Mouse (Mus musculus): Measurements from ENCODE around the gene Arl8b. TPM values are rescaled to one million over a fixed set of nuclear protein-coding genes. Genes with fewer than 3 reads are reported as not detected.

Gene Arl8b
- polyA plus RNA-seq, 1 experiment from 2014 or later = 73.6 TPM

GRCm38 (mm10) chr6:108754376-108754775 is 28.5 kb upstream of the Arl8b start:
- no peak overlapping the region for H3K9ac ChIP-seq (ENCODE audit: low read length)
- H3K36me3 ChIP-seq (ENCODE audit: control insufficient read depth, insufficient read depth, low read length) = no peaks in the 10 kb centered on the region
- WGBS = 83% methylated on average over 1 of the region's 1 CpGs
- H3K4me2 ChIP-seq (ENCODE audit: low read length) = no peak overlapping the region
- H3K9me3 ChIP-seq (ENCODE audit: control insufficient read depth, low read length) = no peaks in the 10 kb centered on the region
- H3K4me1 ChIP-seq (replicated peaks; ENCODE audit: control insufficient read depth, insufficient read depth, low read length) = no peaks in the 10 kb centered on the region
- ATAC-seq (replicated peaks; ENCODE audit: low FRiP score, low TSS enrichment, low read depth) = no peak
- no peak overlapping the region for H3K4me3 ChIP-seq (ENCODE audit: low read depth, low read length)
- H3K27me3 ChIP-seq (replicated peaks; ENCODE audit: control insufficient read depth, insufficient read depth, low read length) = no peaks in the 10 kb centered on the region
- no peak overlapping the region for H3K27ac ChIP-seq (ENCODE audit: low read depth)
- no peak for DNase-seq (ENCODE audit: low spot score)

DNA sequence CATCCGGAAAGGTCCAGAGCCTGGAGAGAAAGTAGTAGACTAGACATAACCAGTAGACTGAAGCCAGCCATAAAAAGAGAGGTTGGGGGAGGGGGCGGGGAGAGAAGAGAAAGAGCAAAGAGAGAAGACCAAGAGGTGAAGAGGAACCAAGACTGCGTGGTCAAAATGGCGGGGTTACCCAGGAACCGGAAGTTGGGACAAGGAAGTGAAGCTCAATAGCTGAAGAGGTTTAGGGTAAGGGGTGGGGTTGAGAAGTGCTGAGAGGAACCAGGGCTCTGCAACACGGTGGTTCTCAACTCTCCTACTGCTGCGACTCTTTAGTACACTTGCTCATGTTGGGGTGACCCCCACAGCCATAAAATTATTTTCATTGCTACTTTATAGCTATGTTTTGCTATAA is 27.0 kb upstream of the Arl8b start:
- 91% methylated on average over 7 of the region's 7 CpGs for WGBS

DNA sequence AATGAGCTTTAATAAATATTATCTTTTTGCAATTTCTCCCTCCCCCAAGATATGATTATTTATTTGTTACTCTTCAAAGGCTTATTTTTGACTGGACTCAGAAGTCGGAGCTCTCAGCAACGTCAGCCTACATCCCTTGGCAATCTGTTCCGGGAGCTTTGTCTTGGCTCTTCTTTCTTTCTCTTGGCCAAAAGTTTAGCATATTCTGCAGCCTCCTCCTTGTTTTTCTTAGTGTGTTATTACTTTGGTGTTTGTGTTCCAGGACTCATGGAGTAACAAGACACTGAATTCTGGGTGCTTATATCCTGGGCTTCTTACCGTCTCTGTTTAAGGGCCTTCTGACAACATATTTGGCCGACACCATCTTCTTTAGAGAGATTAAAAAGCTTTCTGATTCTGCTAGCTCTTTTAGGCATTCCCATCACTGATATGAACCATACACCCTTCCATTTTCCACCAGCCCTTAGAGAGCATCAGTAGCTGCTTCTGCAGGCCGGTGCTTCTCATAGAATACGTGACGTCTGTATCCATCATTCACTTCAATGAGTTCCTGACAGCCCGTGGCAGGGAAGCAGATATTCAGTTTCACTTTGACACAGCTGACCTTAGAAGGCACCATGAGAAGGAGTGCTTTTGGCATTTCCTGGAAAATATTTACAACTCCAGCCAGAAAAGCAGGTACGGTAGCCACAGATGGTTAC is 23.8 kb upstream of the Arl8b start:
- 73% methylated on average over 10 of the region's 10 CpGs for WGBS
- Histone ChIP-seq H3K4me3 (ENCODE audit: low read depth, low read length) (no peak overlapping the region), H3K9me3 (ENCODE audit: control insufficient read depth, low read length) (no peaks in the 10 kb centered on the region), H3K4me1 (replicated peaks; ENCODE audit: control insufficient read depth, insufficient read depth, low read length) (no peaks in the 10 kb centered on the region), H3K27me3 (replicated peaks; ENCODE audit: control insufficient read depth, insufficient read depth, low read length) (no peaks in the 10 kb centered on the region), H3K36me3 (ENCODE audit: control insufficient read depth, insufficient read depth, low read length) (no peaks in the 10 kb centered on the region), H3K4me2 (ENCODE audit: low read length) (no peak overlapping the region), H3K9ac (ENCODE audit: low read length) (no peak overlapping the region), H3K27ac (ENCODE audit: low read depth) (no peak overlapping the region)
- DNase-seq (ENCODE audit: low spot score) (no peak), ATAC-seq (replicated peaks; ENCODE audit: low FRiP score, low TSS enrichment, low read depth) (no peak)

More for the DNA sequence above, 27.0 kb upstream of the Arl8b start:
- Histone ChIP-seq H3K9ac (ENCODE audit: low read length) (no peak overlapping the region), H3K9me3 (ENCODE audit: control insufficient read depth, low read length) (no peaks in the 10 kb centered on the region), H3K4me3 (ENCODE audit: low read depth, low read length) (no peak overlapping the region), H3K27ac (ENCODE audit: low read depth) (no peak overlapping the region), H3K27me3 (replicated peaks; ENCODE audit: control insufficient read depth, insufficient read depth, low read length) (no peaks in the 10 kb centered on the region), H3K4me1 (replicated peaks; ENCODE audit: control insufficient read depth, insufficient read depth, low read length) (no peaks in the 10 kb centered on the region), H3K4me2 (ENCODE audit: low read length) (no peak overlapping the region), H3K36me3 (ENCODE audit: control insufficient read depth, insufficient read depth, low read length) (no peaks in the 10 kb centered on the region)
- DNase-seq (ENCODE audit: low spot score) (no peak), ATAC-seq (replicated peaks; ENCODE audit: low FRiP score, low TSS enrichment, low read depth) (no peak)

- no peaks in the 10 kb centered on the region for H3K36me3 ChIP-seq (ENCODE audit: control insufficient read depth, insufficient read depth, low read length)
- H3K9me3 ChIP-seq (ENCODE audit: control insufficient read depth, low read length) = no peaks in the 10 kb centered on the region
- no peaks in the 10 kb centered on the region for H3K27me3 ChIP-seq (replicated peaks; ENCODE audit: control insufficient read depth, insufficient read depth, low read length)
- H3K4me2 ChIP-seq (ENCODE audit: low read length) = no peak overlapping the region
- H3K9ac ChIP-seq (ENCODE audit: low read length) = no peak overlapping the region
- DNase-seq (ENCODE audit: low spot score) (no peak), ATAC-seq (replicated peaks; ENCODE audit: low FRiP score, low TSS enrichment, low read depth) (no peak)
- WGBS = 61% methylated on average over 5 of the region's 5 CpGs
- no peaks in the 10 kb centered on the region for H3K4me1 ChIP-seq (replicated peaks; ENCODE audit: control insufficient read depth, insufficient read depth, low read length)
- H3K4me3 ChIP-seq (ENCODE audit: low read depth, low read length) = no peak overlapping the region
- no peak overlapping the region for H3K27ac ChIP-seq (ENCODE audit: low read depth)
Observed at GRCm38 (mm10) chr6:108759698-108760039, 23.2 kb upstream of the Arl8b start.

DNA sequence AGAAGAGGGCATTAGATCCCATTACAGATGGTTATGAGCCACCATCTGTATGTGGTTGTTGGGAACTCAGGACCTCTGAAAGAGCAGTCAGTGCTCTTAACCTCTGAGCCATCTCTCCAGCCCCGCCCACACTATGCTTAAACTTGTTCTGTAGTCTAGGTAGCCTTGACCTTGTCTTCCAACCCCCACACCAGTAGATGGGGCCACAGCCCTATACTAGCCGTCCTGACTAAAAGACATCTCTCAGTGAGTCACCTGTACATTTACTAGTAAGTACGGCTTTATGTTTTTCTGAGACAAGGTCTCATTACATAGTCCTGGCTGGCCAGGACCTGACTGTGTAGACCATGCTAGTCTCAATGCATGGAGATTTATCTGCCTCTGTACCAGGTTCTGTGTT is 12.0 kb upstream of the Arl8b start:
- no peaks in the 10 kb centered on the region for H3K9me3 ChIP-seq (ENCODE audit: control insufficient read depth, low read length)
- H3K36me3 ChIP-seq (ENCODE audit: control insufficient read depth, insufficient read depth, low read length) = no peaks in the 10 kb centered on the region
- no peaks in the 10 kb centered on the region for H3K27me3 ChIP-seq (replicated peaks; ENCODE audit: control insufficient read depth, insufficient read depth, low read length)
- no peak overlapping the region for H3K4me2 ChIP-seq (ENCODE audit: low read length)
- H3K27ac ChIP-seq (ENCODE audit: low read depth) = no peak overlapping the region
- no peak overlapping the region for H3K4me3 ChIP-seq (ENCODE audit: low read depth, low read length)
- ATAC-seq (replicated peaks; ENCODE audit: low FRiP score, low TSS enrichment, low read depth) (no peak), DNase-seq (ENCODE audit: low spot score) (no peak)
- no peak overlapping the region for H3K9ac ChIP-seq (ENCODE audit: low read length)
- H3K4me1 ChIP-seq (replicated peaks; ENCODE audit: control insufficient read depth, insufficient read depth, low read length) = no peaks in the 10 kb centered on the region
- WGBS = 83% methylated on average over 3 of the region's 3 CpGs

DNA sequence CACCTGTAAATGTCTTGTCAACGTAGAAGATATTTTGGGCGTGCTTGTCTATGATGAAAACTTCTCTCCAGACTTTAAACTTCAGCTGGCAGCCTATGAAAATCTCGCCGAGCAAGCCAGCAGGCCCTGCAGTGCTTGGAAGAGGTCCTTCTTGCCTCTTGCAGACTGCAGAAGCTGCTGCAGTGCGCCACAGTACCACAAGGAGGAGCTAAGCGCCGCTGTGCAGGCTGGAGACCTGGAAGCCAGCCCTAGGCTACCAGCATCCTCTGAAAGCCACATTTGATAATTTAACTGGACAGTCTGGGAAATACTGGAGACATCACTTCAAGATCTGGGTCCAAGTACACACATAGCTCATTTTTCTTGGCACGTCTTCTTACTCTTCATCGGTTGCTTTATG is 10.0 kb upstream of the Arl8b start:
- Histone ChIP-seq H3K36me3 (ENCODE audit: control insufficient read depth, insufficient read depth, low read length) (no peaks in the 10 kb centered on the region), H3K27me3 (replicated peaks; ENCODE audit: control insufficient read depth, insufficient read depth, low read length) (no peaks in the 10 kb centered on the region), H3K27ac (ENCODE audit: low read depth) (no peak overlapping the region), H3K9ac (ENCODE audit: low read length) (no peak overlapping the region), H3K9me3 (ENCODE audit: control insufficient read depth, low read length) (no peaks in the 10 kb centered on the region), H3K4me2 (ENCODE audit: low read length) (no peak overlapping the region), H3K4me1 (replicated peaks; ENCODE audit: control insufficient read depth, insufficient read depth, low read length) (no peaks in the 10 kb centered on the region), H3K4me3 (ENCODE audit: low read depth, low read length) (no peak overlapping the region)
- DNase-seq (ENCODE audit: low spot score) (peak; percentile 89), ATAC-seq (replicated peaks; ENCODE audit: low FRiP score, low TSS enrichment, low read depth) (no peak)
- 16% methylated on average over 9 of the region's 9 CpGs for WGBS

DNA sequence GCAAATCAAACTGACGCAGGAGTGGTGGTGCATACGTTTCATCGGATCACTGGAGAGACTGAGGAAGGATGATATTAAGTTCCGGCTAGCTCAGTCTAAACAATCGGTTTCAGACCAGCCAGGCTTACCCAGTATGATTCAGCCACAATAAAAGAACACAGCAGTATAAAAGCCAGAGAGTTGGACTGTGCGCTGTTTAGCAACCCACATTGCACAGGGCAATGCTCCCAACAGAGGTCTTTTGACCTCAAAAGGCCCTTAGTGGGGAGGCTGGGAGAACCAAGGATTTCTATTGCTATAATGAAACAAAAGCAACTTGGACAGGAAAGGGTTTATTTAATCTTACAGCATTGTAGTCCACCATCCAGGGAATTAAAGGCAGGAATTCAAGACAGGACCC is 9.4 kb upstream of the Arl8b start:
- Histone ChIP-seq H3K36me3 (ENCODE audit: control insufficient read depth, insufficient read depth, low read length) (no peaks in the 10 kb centered on the region), H3K27me3 (replicated peaks; ENCODE audit: control insufficient read depth, insufficient read depth, low read length) (no peaks in the 10 kb centered on the region), H3K4me1 (replicated peaks; ENCODE audit: control insufficient read depth, insufficient read depth, low read length) (no peaks in the 10 kb centered on the region), H3K4me3 (ENCODE audit: low read depth, low read length) (no peak overlapping the region), H3K4me2 (ENCODE audit: low read length) (no peak overlapping the region), H3K27ac (ENCODE audit: low read depth) (no peak overlapping the region), H3K9me3 (ENCODE audit: control insufficient read depth, low read length) (no peaks in the 10 kb centered on the region), H3K9ac (ENCODE audit: low read length) (no peak overlapping the region)
- DNase-seq (ENCODE audit: low spot score) = no peak
- WGBS = 90% methylated on average over 6 of the region's 6 CpGs
- ATAC-seq (replicated peaks; ENCODE audit: low FRiP score, low TSS enrichment, low read depth) = no peak

- Histone ChIP-seq H3K27ac (ENCODE audit: low read depth) (no peak overlapping the region), H3K36me3 (ENCODE audit: control insufficient read depth, insufficient read depth, low read length) (no peaks in the 10 kb centered on the region), H3K4me1 (replicated peaks; ENCODE audit: control insufficient read depth, insufficient read depth, low read length) (no peaks in the 10 kb centered on the region), H3K4me2 (ENCODE audit: low read length) (no peak overlapping the region), H3K9ac (ENCODE audit: low read length) (no peak overlapping the region), H3K9me3 (ENCODE audit: control insufficient read depth, low read length) (no peaks in the 10 kb centered on the region), H3K4me3 (ENCODE audit: low read depth, low read length) (no peak overlapping the region), H3K27me3 (replicated peaks; ENCODE audit: control insufficient read depth, insufficient read depth, low read length) (no peaks in the 10 kb centered on the region)
- ATAC-seq (replicated peaks; ENCODE audit: low FRiP score, low TSS enrichment, low read depth) = no peak
- no peak for DNase-seq (ENCODE audit: low spot score)
Observed at GRCm38 (mm10) chr6:108776274-108776673, 6.6 kb upstream of the Arl8b start.

DNA sequence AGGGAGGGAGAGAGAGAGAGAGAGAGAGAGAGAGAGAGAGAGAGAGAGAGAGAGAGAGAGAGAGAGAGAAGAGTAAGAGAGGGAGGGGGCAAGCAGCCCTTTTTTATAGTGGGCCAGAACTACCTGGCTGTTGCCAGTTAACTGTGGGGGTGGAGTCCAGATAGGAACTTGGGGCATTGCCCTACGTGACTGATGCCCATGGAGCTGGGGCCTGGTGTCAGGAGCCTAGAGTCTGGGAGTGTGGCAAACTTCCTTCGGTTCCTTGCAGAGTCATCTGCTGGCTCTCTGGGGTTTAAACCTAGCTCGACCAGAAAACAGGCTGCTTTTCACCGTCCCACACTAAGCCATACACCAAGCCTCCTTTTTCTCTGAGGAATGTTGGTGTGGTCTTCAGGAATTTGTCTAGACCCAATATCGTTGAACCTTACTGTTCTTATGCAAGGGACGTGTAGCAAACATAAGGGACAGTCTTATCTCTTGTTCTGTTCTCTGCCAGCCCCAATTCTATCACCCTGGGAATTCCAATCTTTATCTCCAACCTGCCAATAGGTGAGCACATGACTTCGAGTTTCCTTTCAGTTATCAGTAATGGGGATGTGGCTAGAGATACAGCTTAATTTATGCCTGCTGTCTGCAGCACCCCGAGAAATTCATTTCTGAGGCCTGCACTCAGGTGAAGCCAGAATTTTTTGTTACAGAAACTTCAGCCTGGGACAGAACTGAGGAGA is 5.2 kb upstream of the Arl8b start:
- Histone ChIP-seq H3K4me2 (ENCODE audit: low read length) (no peak overlapping the region), H3K4me1 (replicated peaks; ENCODE audit: control insufficient read depth, insufficient read depth, low read length) (no peaks in the 10 kb centered on the region), H3K9ac (ENCODE audit: low read length) (no peak overlapping the region), H3K4me3 (ENCODE audit: low read depth, low read length) (no peak overlapping the region), H3K9me3 (ENCODE audit: control insufficient read depth, low read length) (no peaks in the 10 kb centered on the region), H3K27me3 (replicated peaks; ENCODE audit: control insufficient read depth, insufficient read depth, low read length) (no peaks in the 10 kb centered on the region), H3K27ac (ENCODE audit: low read depth) (no peak overlapping the region), H3K36me3 (ENCODE audit: control insufficient read depth, insufficient read depth, low read length) (no peaks in the 10 kb centered on the region)
- no peak for DNase-seq (ENCODE audit: low spot score)
- no peak; the same call in 1 of the 2 replicates for ATAC-seq (replicated peaks; ENCODE audit: low FRiP score, low TSS enrichment, low read depth)
- WGBS = 60% methylated on average over 8 of the region's 8 CpGs

Data from intestine, embryonic 14.5 days (tissue).